Mouse (Mus musculus) small intestine, adult 2 months (tissue): ENCODE measurements around the gene Fam136a. TPM values are rescaled to one million over a fixed set of nuclear protein-coding genes. Genes with fewer than 3 reads are reported as not detected.

ENCODE experiments used
- H3K27ac ChIP-seq: fragments of 200-500 bp; 2 replicates; pipeline ENCODE4 v1.5.1; 2012; ENCODE audit warnings: low read depth, low read length, control low read depth, inconsistent platforms; ENCODE audit not compliant: insufficient read depth
- H3K27me3 ChIP-seq: fragments of 200-500 bp; 2 replicates; pipeline ENCODE4 v1.6.1; 2012; ENCODE audit warnings: mild to moderate bottlenecking, moderate library complexity, low read length, inconsistent platforms; ENCODE audit not compliant: control insufficient read depth, insufficient read depth
- H3K36me3 ChIP-seq: fragments of 200-500 bp; 2 replicates; pipeline ENCODE4 v1.6.1; 2012; ENCODE audit warnings: mild to moderate bottlenecking, low read length, control low read depth, inconsistent platforms; ENCODE audit not compliant: control insufficient read depth, insufficient read depth
- H3K4me1 ChIP-seq: fragments of 200-500 bp; 2 replicates; pipeline ENCODE4 v1.6.1; 2012; ENCODE audit warnings: low read length, inconsistent platforms, mixed read lengths; ENCODE audit not compliant: control insufficient read depth, insufficient read depth, insufficient read length
- H3K4me3 ChIP-seq: fragments of 200-500 bp; 2 replicates; pipeline ENCODE4 v1.5.1; 2012; ENCODE audit warnings: low read depth, mild to moderate bottlenecking, control low read depth, inconsistent platforms, low read length, moderate library complexity
- CTCF ChIP-seq: fragments of 200-500 bp; IDR thresholded peaks from 2 replicates; pipeline ENCODE4 v1.5.1; 2012; ENCODE audit warnings: low read depth, mild to moderate bottlenecking, control low read depth, inconsistent platforms, low read length, moderate library complexity, mixed read lengths; ENCODE audit not compliant: insufficient replicate concordance, insufficient read length; ENCODE audit errors: extremely low read depth
- POLR2A ChIP-seq: fragments of 200-500 bp; IDR thresholded peaks from 2 replicates; pipeline ENCODE4 v1.6.1; 2012; ENCODE audit warnings: low read depth, mild to moderate bottlenecking, control low read depth, inconsistent platforms, low read length, moderate library complexity
- WGBS: fragments of 180-500 bp; shearing (Covaris S2); methylation state at CpG from one replicate; pipeline ENCODE4 v1.1.7; 2018; 5-methylcytosine and 5-hydroxymethylcytosine counted together
- polyA plus RNA-seq: library from polyadenylated mRNA; depleted of rRNA; stranded (reverse); fragments of >200 nt; gene quantifications from 2 replicates; pipeline ENCODE4 v1.2.3, GENCODE M21; 2012

Fam136a gene
- polyA plus RNA-seq, 1 experiment, result 15.5 TPM

- H3K27ac ChIP-seq, result peak overlapping the region; percentile 50
- H3K36me3 ChIP-seq, result 0 out of 2 replicates have a peak, but pooled peaks cover 3% of the 10 kb centered on the region
- H3K4me1 ChIP-seq, result peaks cover 7% of the 10 kb centered on the region; the same call in 1 of the 2 replicates
- TF ChIP-seq CTCF (no peak), POLR2A (no peak)
- no peaks in the 10 kb centered on the region for H3K27me3 ChIP-seq
- under 1% methylated on average over 14 of the region's 14 CpGs for WGBS
- H3K4me3 ChIP-seq, result peak overlapping the region; percentile 81
Measured at GRCm38 (mm10) chr6:86397257-86397980, 32.0 kb downstream of the Fam136a start.

GRCm38 (mm10) chr6:86398986-86399385, 33.5 kb downstream of the Fam136a start:
- TF ChIP-seq CTCF (no peak), POLR2A (no peak)
- H3K36me3 ChIP-seq, result 0 out of 2 replicates have a peak, but pooled peaks cover 2% of the 10 kb centered on the region
- 85% methylated on average over 2 of the region's 2 CpGs for WGBS
- H3K4me3 ChIP-seq, result no peak overlapping the region
- no peak overlapping the region for H3K27ac ChIP-seq
- H3K27me3 ChIP-seq, result no peaks in the 10 kb centered on the region
- H3K4me1 ChIP-seq, result peaks cover 7% of the 10 kb centered on the region; the same call in 1 of the 2 replicates

GRCm38 (mm10) chr6:86399995-86400394, 34.5 kb downstream of the Fam136a start:
- H3K36me3 ChIP-seq, result no peaks in the 10 kb centered on the region
- no peak overlapping the region for H3K4me3 ChIP-seq
- no peak for TF ChIP-seq POLR2A
- no peak for TF ChIP-seq CTCF
- peaks cover 7% of the 10 kb centered on the region; the same call in 1 of the 2 replicates for H3K4me1 ChIP-seq
- 29% methylated on average over 2 of the region's 2 CpGs for WGBS
- no peak overlapping the region for H3K27ac ChIP-seq
- no peaks in the 10 kb centered on the region for H3K27me3 ChIP-seq

GRCm38 (mm10) chr6:86400972-86401371, 35.5 kb downstream of the Fam136a start:
- Histone ChIP-seq H3K27me3 (no peaks in the 10 kb centered on the region), H3K27ac (no peak overlapping the region), H3K36me3 (no peaks in the 10 kb centered on the region), H3K4me1 (peaks cover 5% of the 10 kb centered on the region), H3K4me3 (peak overlapping the region; percentile 36; the same call in 1 of the 2 replicates)
- TF ChIP-seq POLR2A, result no peak
- TF ChIP-seq CTCF, result peak; percentile 79; the same call in 1 of the 2 replicates
- WGBS, result 2% methylated on average over 9 of the region's 9 CpGs

GRCm38 (mm10) chr6:86402681-86403607, 37.5 kb downstream of the Fam136a start:
- Histone ChIP-seq H3K4me3 (no peak overlapping the region), H3K4me1 (no peaks in the 10 kb centered on the region; the same call in none of the 2 replicates), H3K27me3 (no peaks in the 10 kb centered on the region), H3K27ac (no peak overlapping the region), H3K36me3 (peaks cover 2% of the 10 kb centered on the region; the same call in 1 of the 2 replicates)
- TF ChIP-seq CTCF (no peak), POLR2A (no peak)
- WGBS, result 45% methylated on average over 12 of the region's 12 CpGs

GRCm38 (mm10) chr6:86403728-86404099, 38.3 kb downstream of the Fam136a start:
- TF ChIP-seq CTCF, result no peak
- TF ChIP-seq POLR2A, result no peak
- Histone ChIP-seq H3K4me3 (peak overlapping the region; percentile 91), H3K4me1 (no peaks in the 10 kb centered on the region; the same call in none of the 2 replicates), H3K27me3 (no peaks in the 10 kb centered on the region), H3K36me3 (peaks cover 2% of the 10 kb centered on the region; the same call in 1 of the 2 replicates), H3K27ac (no peak overlapping the region)
- under 1% methylated on average over 15 of the region's 15 CpGs for WGBS

- TF ChIP-seq CTCF (no peak), POLR2A (peak; percentile 46)
- peak within 1 kb of the TSS; percentile 98 for H3K27ac ChIP-seq
- peak within 1 kb of the TSS; percentile 91 for H3K4me3 ChIP-seq
- H3K4me1 ChIP-seq, result no peaks in the 10 kb centered on the region; the same call in none of the 2 replicates
- H3K36me3 ChIP-seq, result peaks cover 2% of the 10 kb centered on the region; the same call in 1 of the 2 replicates
- WGBS, result under 1% methylated on average over 62 of the region's 62 CpGs
- H3K27me3 ChIP-seq, result no peaks in the 10 kb centered on the region
Measured at GRCm38 (mm10) chr6:86404100-86404861, 38.8 kb downstream of the Fam136a start, which contains the start of gene Tia1. Gene Tia1, plus strand, starts transcription at chr6:86404219.
